8 mouse cellular contexts compared by ENCODE assay signal in genomic region chr13:59584481-59584880, GRCm38 (mm10). TPM values are rescaled to one million over a fixed set of nuclear protein-coding genes. Genes with fewer than 3 reads are reported as not detected.
DNase-seq lines count a peak whose midpoint lies in the region; ATAC-seq and TF ChIP-seq lines count a peak whose summit lies in the region.

No protein-coding gene starts in this region.

- H3K36me3 ChIP-seq in heart, embryonic 12.5 days = peaks cover 19% of the 10 kb centered on the region
- peaks cover 21% of the 10 kb centered on the region for H3K36me3 ChIP-seq in kidney, embryonic 15.5 days
- peaks cover 5% of the 10 kb centered on the region for H3K36me3 ChIP-seq in liver, adult 2 months (ENCODE audit: control insufficient read depth, insufficient read depth, low read length)
- 0 out of 2 replicates have a peak, but pooled peaks cover 6% of the 10 kb centered on the region for H3K36me3 ChIP-seq in midbrain, embryonic 15.5 days (replicated peaks)
- peaks cover 10% of the 10 kb centered on the region for H3K36me3 ChIP-seq in stomach, embryonic 14.5 days (ENCODE audit: control insufficient read depth, insufficient read depth, low read length)

- TF ChIP-seq POLR2A in liver, adult 2 months (IDR thresholded peaks at IDR 0.05; ENCODE audit: extremely low read depth, insufficient read depth, low read length) = no peak

- no peaks in the 10 kb centered on the region for H3K27me3 ChIP-seq in heart, embryonic 12.5 days (replicated peaks)
- H3K27me3 ChIP-seq in kidney, embryonic 15.5 days = no peaks in the 10 kb centered on the region
- H3K27me3 ChIP-seq in liver, adult 2 months (ENCODE audit: control insufficient read depth, insufficient read depth, low read length) = no peaks in the 10 kb centered on the region
- no peaks in the 10 kb centered on the region for H3K27me3 ChIP-seq in midbrain, embryonic 15.5 days (replicated peaks)
- H3K27me3 ChIP-seq in stomach, embryonic 14.5 days (ENCODE audit: control insufficient read depth, insufficient read depth, low read length) = no peaks in the 10 kb centered on the region

- peak overlapping the region; percentile 68 for H3K9ac ChIP-seq in heart, embryonic 12.5 days
- peak overlapping the region; percentile 57 for H3K9ac ChIP-seq in kidney, embryonic 15.5 days
- peak overlapping the region; percentile 66 for H3K9ac ChIP-seq in liver, adult 2 months (ENCODE audit: low read depth, low read length)
- peak overlapping the region; percentile 54 for H3K9ac ChIP-seq in midbrain, embryonic 15.5 days
- H3K9ac ChIP-seq in stomach, embryonic 14.5 days (replicated peaks; ENCODE audit: low read depth, low read length) = peak overlapping the region; percentile 38; the same call in 1 of the 2 replicates

- H3K4me1 ChIP-seq in heart, embryonic 12.5 days (replicated peaks) = peaks cover 20% of the 10 kb centered on the region
- peaks cover 30% of the 10 kb centered on the region for H3K4me1 ChIP-seq in kidney, embryonic 15.5 days
- H3K4me1 ChIP-seq in liver, adult 2 months (ENCODE audit: control insufficient read depth, insufficient read depth, low read length) = peaks cover 2% of the 10 kb centered on the region; the same call in 1 of the 2 replicates
- peaks cover 30% of the 10 kb centered on the region for H3K4me1 ChIP-seq in midbrain, embryonic 15.5 days
- peaks cover 16% of the 10 kb centered on the region; the same call in 1 of the 2 replicates for H3K4me1 ChIP-seq in stomach, embryonic 14.5 days (ENCODE audit: control insufficient read depth, insufficient read depth, low read length)

- H3K4me2 ChIP-seq in heart, embryonic 12.5 days = peak overlapping the region; percentile 84
- H3K4me2 ChIP-seq in kidney, embryonic 15.5 days = peak overlapping the region; percentile 90
- H3K4me2 ChIP-seq in midbrain, embryonic 15.5 days = peak overlapping the region; percentile 93
- H3K4me2 ChIP-seq in stomach, embryonic 14.5 days (replicated peaks; ENCODE audit: low read depth, low read length) = peak overlapping the region; percentile 85

- peak overlapping the region; percentile 44; the same call in 1 of the 2 replicates for H3K27ac ChIP-seq in heart, embryonic 12.5 days (ENCODE audit: poor library complexity, severe bottlenecking)
- peak overlapping the region; percentile 87 for H3K27ac ChIP-seq in kidney, embryonic 15.5 days
- H3K27ac ChIP-seq in liver, adult 2 months (replicated peaks; ENCODE audit: insufficient read depth, low read depth, low read length) = peak overlapping the region; percentile 66
- H3K27ac ChIP-seq in midbrain, embryonic 15.5 days = peak overlapping the region; percentile 76
- peak overlapping the region; percentile 59 for H3K27ac ChIP-seq in stomach, embryonic 14.5 days (ENCODE audit: low read length)

- WGBS in heart, embryonic 12.5 days = 4% methylated on average over 9 of the region's 9 CpGs
- 1% methylated on average over 9 of the region's 9 CpGs for WGBS in kidney, embryonic 15.5 days
- WGBS in liver, adult 2 months = 4% methylated on average over 9 of the region's 9 CpGs
- 4% methylated on average over 9 of the region's 9 CpGs for WGBS in midbrain, embryonic 15.5 days
- under 1% methylated on average over 9 of the region's 9 CpGs for WGBS in stomach, embryonic 14.5 days

- no peak for TF ChIP-seq CTCF in liver, adult 2 months (IDR thresholded peaks at IDR 0.05; ENCODE audit: low read depth, low read length)

- peak; percentile 15 for ATAC-seq in erythroblast, adult 5-6 weeks (replicated peaks; ENCODE audit: low FRiP score, poor library complexity, severe bottlenecking)
- ATAC-seq in heart, embryonic 12.5 days (ENCODE audit: insufficient number of reproducible peaks, low FRiP score) = peak; percentile 51
- peak; percentile 72 for ATAC-seq in kidney, embryonic 15.5 days (replicated peaks; ENCODE audit: low FRiP score)
- peak; percentile 71 for ATAC-seq in midbrain, embryonic 15.5 days (replicated peaks)
- peak; percentile 40 for ATAC-seq in stomach, embryonic 14.5 days (ENCODE audit: insufficient number of reproducible peaks, insufficient read depth, low FRiP score, low read depth)

- H3K9me3 ChIP-seq in heart, embryonic 12.5 days (replicated peaks) = 0 out of 2 replicates have a peak, but pooled peaks cover 3% of the 10 kb centered on the region
- H3K9me3 ChIP-seq in kidney, embryonic 15.5 days (replicated peaks) = no peaks in the 10 kb centered on the region
- H3K9me3 ChIP-seq in midbrain, embryonic 15.5 days = no peaks in the 10 kb centered on the region
- H3K9me3 ChIP-seq in stomach, embryonic 14.5 days (ENCODE audit: control insufficient read depth, low read depth, low read length) = no peaks in the 10 kb centered on the region

- peak overlapping the region; percentile 78 for H3K4me3 ChIP-seq in heart, embryonic 12.5 days
- H3K4me3 ChIP-seq in kidney, embryonic 15.5 days (replicated peaks) = peak overlapping the region; percentile 76
- peak overlapping the region; percentile 63 for H3K4me3 ChIP-seq in liver, adult 2 months (ENCODE audit: insufficient read depth, low read depth, low read length)
- H3K4me3 ChIP-seq in midbrain, embryonic 15.5 days = peak overlapping the region; percentile 70
- H3K4me3 ChIP-seq in stomach, embryonic 14.5 days (ENCODE audit: low read depth, low read length) = peak overlapping the region; percentile 92

- peaks cover 11% of the 10 kb centered on the region for H3K79me2 ChIP-seq in liver, adult 2 months (ENCODE audit: control insufficient read depth, insufficient read depth, low read length)

- peak; percentile 56 for DNase-seq in A20 (ENCODE audit: low read depth, low spot score)
- DNase-seq in brain, adult 2 months (ENCODE audit: low read depth, low spot score) = peak; percentile 67
- DNase-seq in liver, adult 2 months (ENCODE audit: extremely low read depth, low read depth, low spot score) = peak; percentile 24

RNA-seq across cellular contexts. Expression of gene Agtpbp1, which starts 0.5 kb away (rescaled TPM):
- 10.9 and 13.6 TPM in 2 replicates for total RNA-seq in erythroblast, adult 5-6 weeks (2015; ENCODE audit: low replicate concordance)
- total RNA-seq in erythroblast, adult 5-6 weeks (2017; ENCODE audit: low replicate concordance) = 28.9 and 35.5 TPM in 2 replicates
- 13.2 and 14.9 TPM in 2 replicates for polyA plus RNA-seq in heart, embryonic 12.5 days (2016; fragmentation: Nextera tagmentation; extraction: Ambion mirVana)
- 12.5 and 13.3 TPM in 2 replicates for polyA plus RNA-seq in kidney, embryonic 15.5 days (2015; fragmentation: Nextera tagmentation; extraction: Ambion mirVana)
- total RNA-seq in liver, adult 2 months (2014; rRNA removed) = 10.0 and 10.5 TPM in 2 replicates
- 1.9 TPM in 2 replicates for polyA plus RNA-seq in liver, adult 2 months (2012; rRNA removed)
- 70.0 and 70.4 TPM in 2 replicates for polyA plus RNA-seq in midbrain, embryonic 15.5 days (2015; fragmentation: Nextera tagmentation; extraction: Ambion mirVana)
- polyA plus RNA-seq in stomach, embryonic 14.5 days (2014; fragmentation: Nextera tagmentation; extraction: Ambion mirVana) = 27.6 and 28.8 TPM in 2 replicates

RNA-seq across cellular contexts. Expression of gene Naa35, which starts 0.6 kb away (rescaled TPM):
- total RNA-seq in erythroblast, adult 5-6 weeks (2015; ENCODE audit: low replicate concordance) = 9.4 and 44.6 TPM in 2 replicates
- total RNA-seq in erythroblast, adult 5-6 weeks (2017; ENCODE audit: low replicate concordance) = 17.1 and 31.0 TPM in 2 replicates
- 80.8 and 85.4 TPM in 2 replicates for polyA plus RNA-seq in heart, embryonic 12.5 days (2016; fragmentation: Nextera tagmentation; extraction: Ambion mirVana)
- 101 and 113 TPM in 2 replicates for polyA plus RNA-seq in kidney, embryonic 15.5 days (2015; fragmentation: Nextera tagmentation; extraction: Ambion mirVana)
- total RNA-seq in liver, adult 2 months (2014; rRNA removed) = 27.7 and 32.3 TPM in 2 replicates
- polyA plus RNA-seq in liver, adult 2 months (2012; rRNA removed) = 21.8 and 29.1 TPM in 2 replicates
- polyA plus RNA-seq in midbrain, embryonic 15.5 days (2015; fragmentation: Nextera tagmentation; extraction: Ambion mirVana) = 142 and 154 TPM in 2 replicates
- polyA plus RNA-seq in stomach, embryonic 14.5 days (2014; fragmentation: Nextera tagmentation; extraction: Ambion mirVana) = 82.4 and 99.1 TPM in 2 replicates

Comparison
In these comparisons a context has a peak if more than half of its experiments do, and no peak if none do; other contexts are left out.
1. Peak in every context shown above with its lines: DNase-seq, ATAC-seq, H3K4me3 ChIP-seq and H3K27ac ChIP-seq.
2. ATAC-seq: peak in every context shown above with its lines; median percentile 72 in kidney, embryonic 15.5 days; 71 in midbrain, embryonic 15.5 days; 51 in heart, embryonic 12.5 days; 40 in stomach, embryonic 14.5 days; 15 in erythroblast, adult 5-6 weeks.